Mouse (Mus musculus) heart, postnatal 10 days (tissue): Measurements from ENCODE around the gene Cstf3. TPM values are rescaled to one million over a fixed set of nuclear protein-coding genes. Genes with fewer than 3 reads are reported as not detected.

Source experiments
- DNase-seq, 2 experiments: peaks; one replicate each; pipeline ENCODE4 v3.0.0; 2021
- intact Hi-C: fragments of 180-260 bp; cut with DNase I; formaldehyde crosslinking; loops from one replicate; pipeline ENCODE4 v1.15.1; 2025
- total RNA-seq, 2 experiments: library from RNA; stranded (reverse); gene quantifications; 2 replicates each; pipeline ENCODE4 v1.2.3; 2021

Cstf3 gene
- total RNA-seq, 2 experiments from 2014 or later: 21.2 to 23.5 TPM

- no peak for DNase-seq
Measured at GRCm38 (mm10) chr2:104709786-104710337, 119.5 kb downstream of the Cstf3 start.

GRCm38 (mm10) chr2:104710670-104711370 is 120.5 kb downstream of the Cstf3 start:
- intact Hi-C loops: no loop called here

More at GRCm38 (mm10) chr2:104709786-104710337, 119.5 kb downstream of the Cstf3 start:
- intact Hi-C loops: no loop called here

GRCm38 (mm10) chr2:104711585-104712485 is 121.5 kb downstream of the Cstf3 start, which contains the start of gene Tcp11l1:
Gene Tcp11l1, minus strand, starts transcription at chr2:104712169.
- intact Hi-C loops: no loop called here
- DNase-seq: peak; percentile 69 to 76

More at GRCm38 (mm10) chr2:104710670-104711370, 120.5 kb downstream of the Cstf3 start:
- DNase-seq: no peak

GRCm38 (mm10) chr2:104712486-104712809 is 122.1 kb downstream of the Cstf3 start:
- DNase-seq: no peak
- intact Hi-C loops: no loop called here

GRCm38 (mm10) chr2:104714254-104714691 is 124.0 kb downstream of the Cstf3 start:
- intact Hi-C loops: no loop called here
- peak in 1 of 2 experiments; percentile 8 for DNase-seq

Other genes starting within 250 kb of the Cstf3 start
- under 1 TPM; 0.12 to 0.24 TPM for gene D430041D05Rik, start 179.5 kb upstream of the Cstf3 start, total RNA-seq
- 100 to 1,000 TPM; 194 to 211 TPM for gene Hipk3, start 96.1 kb upstream of the Cstf3 start, total RNA-seq
- 1 to 10 TPM; 6.2 to 8.5 TPM for gene Tcp11l1, start 121.6 kb downstream of the Cstf3 start, total RNA-seq
- gene Pin1rt1, start 125.9 kb downstream of the Cstf3 start, total RNA-seq: not detected
- gene Depdc7, start 152.4 kb downstream of the Cstf3 start, total RNA-seq: 1 to 10 TPM in 1 of 2 experiments, under 1 TPM in 1; 0.89 to 1.5 TPM
- 10 to 100 TPM; 25.1 to 30.1 TPM for gene Qser1, start 226.2 kb downstream of the Cstf3 start, total RNA-seq